Mouse (Mus musculus): ENCODE measurements around the gene Ccl3.

DNA sequence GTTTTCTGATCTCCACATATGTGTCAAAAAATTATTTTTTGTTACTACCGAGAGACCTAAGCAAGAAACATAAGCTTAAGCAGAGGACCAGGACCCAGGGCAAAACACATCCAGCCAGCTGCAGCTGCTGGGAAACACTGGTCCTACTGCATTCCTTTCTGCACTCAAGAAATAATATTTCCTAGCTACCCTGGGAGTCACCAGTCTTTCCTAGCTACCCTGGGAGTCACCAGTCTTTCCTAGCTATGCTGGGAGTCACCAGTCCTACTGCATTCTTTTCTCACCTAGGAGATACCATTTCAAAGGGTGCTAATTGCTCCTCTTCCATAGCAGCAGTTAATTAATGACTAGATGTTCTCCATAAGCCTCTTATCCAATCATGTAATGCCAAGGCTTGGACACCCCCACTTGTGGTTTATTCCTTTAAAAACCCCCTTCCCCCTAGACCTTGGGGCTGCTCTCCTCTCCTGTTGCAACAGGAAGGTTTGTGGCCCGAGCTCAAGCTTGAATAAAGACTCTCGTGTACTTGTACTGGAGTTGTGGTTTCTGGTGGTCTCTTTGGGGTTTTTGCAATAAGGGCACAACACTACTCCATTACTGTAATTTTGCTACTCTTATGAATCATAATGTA is 50.8 kb downstream of the Ccl3 start:
- TF ChIP-seq POLR2A (IDR thresholded peaks at IDR 0.05; ENCODE audit: insufficient read depth, low read depth, low read length) (no peak), CTCF (IDR thresholded peaks at IDR 0.05) (no peak)

Data from heart, adult 2 months (tissue).